Mouse (Mus musculus): ENCODE results near the gene Igsf8. TPM values are rescaled to one million over a fixed set of nuclear protein-coding genes. Genes with fewer than 3 reads are reported as not detected.

Igsf8 gene
- polyA plus RNA-seq, 1 experiment: 90.8 TPM

GRCm38 (mm10) chr1:172327206-172328001 is 66.0 kb downstream of the Igsf8 start:
- peaks cover 25% of the 10 kb centered on the region for H3K27me3 ChIP-seq (ENCODE audit: control insufficient read depth, insufficient read depth, low read length)
- H3K4me3 ChIP-seq (ENCODE audit: low read depth, low read length): no peak overlapping the region
- 76% methylated on average over 16 of the region's 16 CpGs for WGBS
- peaks cover 3% of the 10 kb centered on the region for H3K4me1 ChIP-seq (ENCODE audit: control insufficient read depth, insufficient read depth, insufficient read length, low read length)
- TF ChIP-seq CTCF (IDR thresholded peaks at IDR 0.05; ENCODE audit: extremely low read depth, insufficient read length, insufficient replicate concordance, low read depth, low read length): no peak
- TF ChIP-seq POLR2A (IDR thresholded peaks at IDR 0.05; ENCODE audit: low read depth, low read length): no peak
- H3K27ac ChIP-seq (ENCODE audit: insufficient read depth, low read depth, low read length): no peak overlapping the region
- no peaks in the 10 kb centered on the region for H3K36me3 ChIP-seq (ENCODE audit: control insufficient read depth, insufficient read depth, low read length)

GRCm38 (mm10) chr1:172328041-172328440 is 66.6 kb downstream of the Igsf8 start:
- Histone ChIP-seq H3K36me3 (ENCODE audit: control insufficient read depth, insufficient read depth, low read length) (no peaks in the 10 kb centered on the region), H3K27me3 (ENCODE audit: control insufficient read depth, insufficient read depth, low read length) (peaks cover 25% of the 10 kb centered on the region), H3K4me1 (ENCODE audit: control insufficient read depth, insufficient read depth, insufficient read length, low read length) (peaks cover 3% of the 10 kb centered on the region), H3K4me3 (ENCODE audit: low read depth, low read length) (no peak overlapping the region), H3K27ac (ENCODE audit: insufficient read depth, low read depth, low read length) (no peak overlapping the region)
- TF ChIP-seq POLR2A (IDR thresholded peaks at IDR 0.05; ENCODE audit: low read depth, low read length) (no peak), CTCF (IDR thresholded peaks at IDR 0.05; ENCODE audit: extremely low read depth, insufficient read length, insufficient replicate concordance, low read depth, low read length) (no peak)
- 75% methylated on average over 3 of the region's 3 CpGs for WGBS

GRCm38 (mm10) chr1:172328461-172328860 is 67.0 kb downstream of the Igsf8 start:
- Histone ChIP-seq H3K27me3 (ENCODE audit: control insufficient read depth, insufficient read depth, low read length) (peaks cover 25% of the 10 kb centered on the region), H3K27ac (ENCODE audit: insufficient read depth, low read depth, low read length) (no peak overlapping the region), H3K36me3 (ENCODE audit: control insufficient read depth, insufficient read depth, low read length) (no peaks in the 10 kb centered on the region), H3K4me1 (ENCODE audit: control insufficient read depth, insufficient read depth, insufficient read length, low read length) (peaks cover 3% of the 10 kb centered on the region), H3K4me3 (ENCODE audit: low read depth, low read length) (no peak overlapping the region)
- TF ChIP-seq POLR2A (IDR thresholded peaks at IDR 0.05; ENCODE audit: low read depth, low read length): no peak
- no peak for TF ChIP-seq CTCF (IDR thresholded peaks at IDR 0.05; ENCODE audit: extremely low read depth, insufficient read length, insufficient replicate concordance, low read depth, low read length)
- 69% methylated on average over 7 of the region's 7 CpGs for WGBS

- Histone ChIP-seq H3K27ac (ENCODE audit: insufficient read depth, low read depth, low read length) (no peak within 1 kb of the TSS), H3K4me1 (ENCODE audit: control insufficient read depth, insufficient read depth, insufficient read length, low read length) (peaks cover 3% of the 10 kb centered on the region), H3K27me3 (ENCODE audit: control insufficient read depth, insufficient read depth, low read length) (peaks cover 25% of the 10 kb centered on the region), H3K4me3 (ENCODE audit: low read depth, low read length) (no peak within 1 kb of the TSS), H3K36me3 (ENCODE audit: control insufficient read depth, insufficient read depth, low read length) (no peaks in the 10 kb centered on the region)
- TF ChIP-seq POLR2A (IDR thresholded peaks at IDR 0.05; ENCODE audit: low read depth, low read length) (no peak), CTCF (IDR thresholded peaks at IDR 0.05; ENCODE audit: extremely low read depth, insufficient read length, insufficient replicate concordance, low read depth, low read length) (no peak)
- 31% methylated on average over 9 of the region's 9 CpGs for WGBS
Measured at GRCm38 (mm10) chr1:172329131-172329530, 67.7 kb downstream of the Igsf8 start, which contains the start of gene Kcnj9. Kcnj9 (minus strand) TSS chr1:172329318.

- H3K36me3 ChIP-seq (ENCODE audit: control insufficient read depth, insufficient read depth, low read length): no peaks in the 10 kb centered on the region
- H3K27ac ChIP-seq (ENCODE audit: insufficient read depth, low read depth, low read length): no peak overlapping the region
- WGBS: 71% methylated on average over 6 of the region's 6 CpGs
- H3K4me3 ChIP-seq (ENCODE audit: low read depth, low read length): no peak overlapping the region
- H3K27me3 ChIP-seq (ENCODE audit: control insufficient read depth, insufficient read depth, low read length): peaks cover 25% of the 10 kb centered on the region
- H3K4me1 ChIP-seq (ENCODE audit: control insufficient read depth, insufficient read depth, insufficient read length, low read length): peaks cover 3% of the 10 kb centered on the region
- TF ChIP-seq CTCF (IDR thresholded peaks at IDR 0.05; ENCODE audit: extremely low read depth, insufficient read length, insufficient replicate concordance, low read depth, low read length): no peak
- no peak for TF ChIP-seq POLR2A (IDR thresholded peaks at IDR 0.05; ENCODE audit: low read depth, low read length)
Measured at GRCm38 (mm10) chr1:172329616-172330015, 68.2 kb downstream of the Igsf8 start.

- Histone ChIP-seq H3K4me1 (ENCODE audit: control insufficient read depth, insufficient read depth, insufficient read length, low read length) (no peaks in the 10 kb centered on the region), H3K36me3 (ENCODE audit: control insufficient read depth, insufficient read depth, low read length) (no peaks in the 10 kb centered on the region), H3K27ac (ENCODE audit: insufficient read depth, low read depth, low read length) (no peak overlapping the region), H3K4me3 (ENCODE audit: low read depth, low read length) (no peak overlapping the region), H3K27me3 (ENCODE audit: control insufficient read depth, insufficient read depth, low read length) (peaks cover 24% of the 10 kb centered on the region)
- no peak for TF ChIP-seq CTCF (IDR thresholded peaks at IDR 0.05; ENCODE audit: extremely low read depth, insufficient read length, insufficient replicate concordance, low read depth, low read length)
- no peak for TF ChIP-seq POLR2A (IDR thresholded peaks at IDR 0.05; ENCODE audit: low read depth, low read length)
- WGBS: 70% methylated on average over 8 of the region's 8 CpGs
Measured at GRCm38 (mm10) chr1:172331422-172331947, 70.0 kb downstream of the Igsf8 start.

GRCm38 (mm10) chr1:172332925-172333324 is 71.5 kb downstream of the Igsf8 start:
- Histone ChIP-seq H3K4me1 (ENCODE audit: control insufficient read depth, insufficient read depth, insufficient read length, low read length) (no peaks in the 10 kb centered on the region), H3K4me3 (ENCODE audit: low read depth, low read length) (no peak overlapping the region), H3K27ac (ENCODE audit: insufficient read depth, low read depth, low read length) (no peak overlapping the region), H3K36me3 (ENCODE audit: control insufficient read depth, insufficient read depth, low read length) (no peaks in the 10 kb centered on the region), H3K27me3 (ENCODE audit: control insufficient read depth, insufficient read depth, low read length) (peaks cover 18% of the 10 kb centered on the region)
- TF ChIP-seq CTCF (IDR thresholded peaks at IDR 0.05; ENCODE audit: extremely low read depth, insufficient read length, insufficient replicate concordance, low read depth, low read length): no peak
- no peak for TF ChIP-seq POLR2A (IDR thresholded peaks at IDR 0.05; ENCODE audit: low read depth, low read length)
- 73% methylated on average over 2 of the region's 2 CpGs for WGBS
